Mouse (Mus musculus): ENCODE results near the gene Dnal1.
A peak's percentile ranks its signal among the peaks of the same experiment; 100 is the strongest.

Gene Dnal1

DNA sequence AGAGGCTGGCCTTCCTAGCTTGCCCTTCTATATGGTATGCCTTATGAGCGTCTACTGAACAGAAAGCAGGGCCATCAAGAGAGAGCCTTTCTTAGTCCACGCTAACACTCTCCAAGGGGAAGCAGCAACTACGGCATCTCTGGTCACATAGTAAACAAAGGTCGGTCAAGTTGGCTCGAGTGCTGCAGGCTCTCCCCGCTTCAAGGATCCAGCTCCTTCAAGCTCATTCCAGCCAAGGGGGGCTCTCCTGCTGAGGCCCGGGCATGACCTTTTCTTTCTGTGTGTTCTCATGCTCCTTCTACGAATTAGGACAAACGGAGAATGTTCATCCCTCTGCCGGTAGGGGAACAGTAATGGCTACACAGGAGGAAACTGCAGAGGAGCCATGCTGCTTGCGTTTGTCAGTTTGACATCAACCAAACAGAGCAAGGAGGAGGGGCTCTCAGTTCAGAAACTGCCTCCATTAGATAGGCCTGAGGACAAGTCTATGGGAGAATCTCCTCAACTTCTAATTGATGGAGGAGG is 49.5 kb downstream of the Dnal1 start:
- no peak for DNase-seq

DNA sequence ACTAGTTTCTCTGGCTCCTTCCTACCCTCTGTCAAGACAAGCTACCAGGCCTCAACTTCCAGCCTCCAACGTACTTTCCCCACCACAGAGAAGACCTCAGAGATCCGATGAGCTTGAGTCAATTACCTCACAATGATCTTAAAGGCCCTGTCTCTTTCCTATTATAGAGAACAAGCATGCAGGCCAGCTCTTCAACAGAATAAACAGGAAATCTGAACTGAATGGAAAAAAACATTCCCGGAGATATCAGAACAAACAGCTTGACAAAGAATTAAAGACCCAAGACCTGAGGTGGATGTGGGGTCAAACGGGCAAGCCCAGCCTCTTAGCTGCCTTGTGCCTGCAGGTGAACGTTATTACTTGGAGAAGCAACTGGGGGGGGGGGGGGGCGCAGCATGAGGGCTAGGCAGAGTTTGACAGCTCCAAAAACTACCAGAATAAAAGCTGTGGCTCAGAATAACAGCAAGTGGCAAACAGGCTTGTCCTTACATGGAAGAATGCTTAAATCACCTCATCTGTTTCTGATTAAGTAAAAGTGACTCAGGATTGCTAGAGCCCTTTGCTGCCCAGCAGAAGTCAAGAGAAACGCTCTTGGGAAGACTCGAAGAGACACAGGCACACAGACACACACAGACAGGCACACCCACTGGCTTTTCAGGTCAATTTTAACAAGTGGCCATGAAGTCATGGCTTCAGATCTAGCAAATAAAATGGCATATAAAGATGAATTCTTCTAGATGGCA is 51.6 kb downstream of the Dnal1 start:
- DNase-seq: no peak

DNA sequence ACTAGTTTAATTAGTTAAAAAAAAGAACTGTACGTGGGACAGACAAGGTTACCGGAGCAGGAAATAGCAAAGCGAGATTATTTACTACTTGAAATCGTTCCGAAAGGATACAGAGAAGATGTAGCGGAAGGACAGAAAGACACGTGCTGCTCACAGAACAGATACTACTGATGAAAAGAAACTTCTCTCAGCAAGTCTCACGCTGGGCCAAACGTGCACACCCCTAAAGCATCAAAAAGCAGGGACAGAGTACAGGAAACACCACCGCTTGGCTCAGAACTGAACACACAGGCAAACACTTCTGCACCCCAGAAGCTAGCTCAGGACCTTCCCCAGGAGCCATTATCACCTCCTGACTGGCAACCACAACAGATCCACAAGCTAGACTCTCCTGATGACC is 56.4 kb downstream of the Dnal1 start:
- DNase-seq: no peak

DNA sequence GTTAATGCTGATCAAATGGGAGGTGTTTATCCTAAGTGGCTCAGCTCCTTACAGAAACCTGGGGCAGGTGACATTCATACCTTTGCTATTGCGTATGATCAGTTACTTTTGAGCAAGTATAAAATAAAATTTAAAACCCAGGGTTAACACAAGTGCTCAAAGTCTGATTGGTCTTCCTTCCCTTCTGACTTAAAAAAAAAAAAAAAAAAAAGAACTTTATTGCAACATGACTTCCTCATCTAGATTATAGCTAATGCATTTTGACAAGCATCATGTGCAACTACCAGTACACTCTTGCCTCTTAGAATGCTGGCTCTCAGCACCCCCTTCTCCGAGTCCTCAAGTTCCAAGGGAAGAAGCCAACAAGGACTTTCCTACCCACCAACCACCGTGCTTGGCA is 58.0 kb downstream of the Dnal1 start:
- DNase-seq: no peak

DNA sequence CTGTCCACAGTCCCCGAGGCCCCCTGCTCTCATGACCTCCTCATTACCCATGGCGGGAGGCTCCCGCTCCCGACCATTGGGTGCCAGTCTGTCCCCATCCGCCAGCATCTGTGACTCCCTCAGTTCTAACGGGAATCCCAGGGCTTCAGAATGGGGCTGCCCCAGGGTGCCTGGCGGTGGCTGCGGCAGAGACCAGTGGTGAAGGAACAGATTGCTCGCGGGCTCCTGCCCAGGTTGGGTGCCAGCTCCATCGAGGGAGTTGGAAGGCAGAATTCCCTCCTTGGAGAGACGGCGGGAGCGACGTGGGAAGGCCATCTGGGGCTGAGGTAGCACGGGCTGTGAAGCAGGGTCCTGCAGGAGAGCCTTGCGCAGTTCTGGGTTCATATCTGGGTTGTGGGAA is 58.7 kb downstream of the Dnal1 start:
- DNase-seq: no peak

DNA sequence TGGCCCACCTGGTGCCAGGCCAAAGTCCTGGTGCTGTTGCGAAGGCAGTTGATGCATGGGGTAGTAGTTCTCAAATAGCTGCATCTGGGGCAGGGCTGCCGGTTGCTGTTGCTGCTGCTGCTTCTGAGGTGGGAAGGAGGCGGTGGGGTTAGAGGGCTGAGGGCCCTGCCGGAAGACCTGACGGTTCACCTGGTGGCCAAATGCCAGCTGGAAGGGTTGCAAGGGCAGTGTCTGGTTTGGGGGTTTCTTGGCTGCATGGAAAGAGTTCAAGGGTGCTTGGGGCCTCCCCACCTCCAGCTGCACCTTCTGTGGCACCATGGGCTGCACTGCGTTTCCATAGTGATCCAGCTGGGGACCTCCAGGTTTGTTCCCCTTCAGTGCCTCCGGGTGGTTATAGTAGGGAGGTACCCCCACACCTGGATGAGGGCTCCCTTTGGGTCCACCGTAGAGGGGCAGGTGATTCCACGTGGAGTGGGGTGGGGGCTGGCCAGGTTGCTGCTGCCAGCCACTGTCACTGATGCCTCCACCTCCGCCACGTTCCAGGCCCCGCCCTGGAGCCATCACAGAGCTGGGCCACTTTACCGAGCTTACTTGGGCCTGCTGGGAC is 59.2 kb downstream of the Dnal1 start:
- DNase-seq: no peak

DNA sequence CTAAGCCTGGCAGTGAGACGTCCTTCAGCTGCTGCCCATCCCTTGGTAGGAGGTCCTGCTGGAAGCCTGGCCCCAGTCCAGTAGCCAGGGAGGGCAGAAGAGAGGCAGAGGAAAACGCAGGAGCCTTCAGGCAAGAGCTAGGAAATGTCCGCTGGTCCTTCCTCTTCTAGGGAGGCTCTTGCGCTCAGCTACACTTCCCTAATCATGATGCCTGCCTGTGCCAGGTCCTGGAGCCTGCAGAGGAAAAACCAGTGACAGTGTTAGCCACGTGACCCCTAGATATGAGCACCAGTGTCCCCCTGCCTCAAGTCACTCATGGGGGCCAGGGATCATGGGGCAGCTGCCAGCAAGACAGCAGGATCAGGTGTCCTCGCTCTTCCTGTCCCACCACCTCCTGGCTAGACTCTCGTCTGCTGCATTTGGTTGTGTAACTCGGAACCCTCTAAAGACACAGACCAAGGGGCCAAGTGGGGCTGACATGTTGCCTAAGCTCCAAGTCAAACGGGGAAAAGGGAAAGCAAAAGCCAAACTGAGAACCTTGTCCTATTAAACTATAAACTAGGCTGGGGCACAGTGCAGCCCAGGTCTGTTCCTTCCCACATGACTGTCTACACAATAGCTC is 60.1 kb downstream of the Dnal1 start:
- peak in 1 of 2 experiments; percentile 67 for DNase-seq

DNA sequence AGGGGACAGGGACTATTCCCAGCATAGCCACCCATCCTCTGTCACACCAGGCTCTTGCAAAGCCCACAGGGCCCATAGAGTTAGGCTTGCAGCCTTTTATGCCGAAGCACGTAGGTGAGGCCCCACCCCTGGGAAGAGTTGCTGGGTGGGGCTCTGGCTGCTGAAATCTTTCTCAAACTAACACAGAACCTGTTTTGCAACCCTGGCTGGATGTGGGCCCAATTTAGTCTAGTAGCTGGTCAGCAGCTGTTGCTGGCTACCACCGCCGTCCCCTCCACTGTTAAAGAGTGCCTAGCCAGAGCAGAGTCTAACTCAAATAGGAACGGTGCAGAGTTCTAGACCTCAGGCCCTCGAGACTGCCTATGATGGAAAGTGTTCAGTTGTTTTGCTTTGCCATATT is 60.7 kb downstream of the Dnal1 start:
- DNase-seq: peak; percentile 73 to 78

DNA sequence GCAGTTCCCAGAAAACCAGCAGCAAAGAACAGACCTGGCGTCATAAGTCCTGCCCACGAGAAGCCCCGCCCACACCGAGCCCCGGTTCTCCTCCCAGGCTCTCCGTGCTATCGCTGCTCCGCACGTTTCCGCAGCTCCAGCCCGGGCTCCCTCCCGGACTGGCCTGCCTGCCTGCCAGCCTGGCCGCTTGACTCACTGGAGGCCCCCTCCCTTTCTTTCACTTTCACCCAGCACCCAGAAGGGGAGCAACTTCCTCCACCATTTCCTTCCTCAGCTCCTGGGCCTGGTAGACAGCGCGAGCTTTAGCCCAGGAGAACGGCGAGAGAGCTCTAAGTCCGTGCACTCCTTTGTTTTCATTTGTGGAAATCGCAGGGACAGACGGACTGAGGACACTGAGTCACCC is 61.5 kb downstream of the Dnal1 start:
- DNase-seq: peak; percentile 88 to 92

DNA sequence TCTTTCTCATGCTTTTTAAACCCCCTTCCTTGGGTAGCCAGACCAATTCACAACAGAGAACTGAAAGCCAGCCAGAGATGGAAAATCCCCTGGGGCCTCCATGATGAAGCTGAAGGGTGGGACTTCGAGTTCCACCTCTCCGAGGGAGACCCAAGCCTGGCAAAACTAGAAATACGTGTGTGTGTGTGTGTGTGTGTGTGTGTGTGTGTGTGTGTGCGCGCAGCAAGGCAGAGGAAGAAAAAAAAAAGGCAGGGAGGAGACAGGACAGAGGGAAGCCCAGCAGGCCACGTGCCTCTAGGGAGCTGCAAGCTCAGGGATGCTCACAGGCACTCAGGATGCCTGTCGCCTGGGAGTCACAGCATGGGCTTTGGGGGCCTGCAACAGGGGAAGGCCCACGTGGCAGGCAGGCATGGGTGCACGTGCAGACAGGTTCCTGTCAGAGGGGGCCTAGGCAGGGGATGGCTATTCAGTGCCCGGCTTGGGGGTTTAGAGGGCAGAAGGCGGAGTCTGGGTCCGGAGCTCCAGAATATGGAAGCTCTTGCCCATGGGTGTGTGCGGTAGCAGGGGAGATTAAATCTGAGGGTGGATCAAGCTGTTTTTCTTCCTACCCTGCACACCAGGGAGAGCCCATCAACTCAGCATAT is 62.1 kb downstream of the Dnal1 start:
- peak; percentile 57 to 63 for DNase-seq

DNA sequence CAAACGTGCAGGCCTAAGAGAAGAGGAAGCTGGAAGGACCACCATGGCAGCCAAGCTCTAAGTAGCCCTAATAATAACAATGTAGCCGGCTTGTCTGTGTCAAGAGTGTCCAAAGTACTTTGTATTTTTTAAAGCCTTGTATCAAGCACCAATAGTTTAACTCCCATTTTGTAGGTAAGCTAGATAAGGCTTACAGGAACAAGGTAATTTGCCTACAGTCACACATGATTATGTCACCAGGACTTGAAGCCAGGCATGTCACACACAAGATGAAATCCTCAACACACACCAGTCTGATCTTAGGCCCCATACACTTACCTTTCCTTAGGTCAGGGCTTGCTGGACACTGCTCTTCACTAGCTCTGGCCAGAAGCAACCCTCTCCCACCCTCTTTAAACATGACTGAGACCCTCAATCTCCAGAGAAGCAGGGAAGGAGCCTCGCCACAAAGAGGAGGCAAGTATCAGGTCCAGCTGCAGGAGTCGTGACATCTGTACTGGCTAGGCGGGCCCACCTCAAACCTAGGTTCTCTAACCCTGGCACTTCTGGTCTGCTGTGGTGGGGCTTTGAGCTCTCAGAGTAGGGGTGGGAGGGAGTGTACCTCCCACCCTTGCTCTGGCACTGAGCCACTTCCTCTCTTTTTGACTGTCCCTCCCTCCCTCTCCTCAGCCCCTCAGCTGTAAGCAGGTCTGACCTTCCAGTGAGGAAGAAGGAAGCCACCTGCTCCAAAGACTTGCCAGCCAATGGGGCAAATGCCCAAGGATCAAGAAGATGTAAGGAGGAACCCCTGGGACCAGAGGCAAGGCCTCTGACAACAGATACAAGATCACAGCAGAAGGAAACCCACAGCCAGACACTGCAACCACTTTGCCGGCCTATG is 63.0 kb downstream of the Dnal1 start:
- peak in 1 of 2 experiments; percentile 47 for DNase-seq

DNA sequence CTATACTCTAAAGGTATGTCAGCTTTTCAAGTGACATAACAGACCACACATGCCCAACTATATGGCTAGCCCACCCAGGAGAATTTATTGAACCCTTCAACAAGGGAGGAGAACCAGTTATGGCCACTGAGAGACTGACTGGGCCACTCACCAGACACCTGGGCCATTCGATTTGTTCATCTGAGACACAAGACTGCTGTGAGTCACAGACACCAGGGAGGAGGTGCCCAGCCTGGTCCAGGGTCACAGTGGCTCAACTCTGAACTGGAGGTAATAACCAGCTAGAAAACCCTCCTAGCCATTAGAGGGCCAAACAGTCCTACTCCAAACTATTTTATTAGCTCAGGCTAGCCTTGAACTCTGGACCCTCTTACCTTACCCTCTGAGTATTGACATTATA is 63.9 kb downstream of the Dnal1 start:
- DNase-seq: no peak

DNA sequence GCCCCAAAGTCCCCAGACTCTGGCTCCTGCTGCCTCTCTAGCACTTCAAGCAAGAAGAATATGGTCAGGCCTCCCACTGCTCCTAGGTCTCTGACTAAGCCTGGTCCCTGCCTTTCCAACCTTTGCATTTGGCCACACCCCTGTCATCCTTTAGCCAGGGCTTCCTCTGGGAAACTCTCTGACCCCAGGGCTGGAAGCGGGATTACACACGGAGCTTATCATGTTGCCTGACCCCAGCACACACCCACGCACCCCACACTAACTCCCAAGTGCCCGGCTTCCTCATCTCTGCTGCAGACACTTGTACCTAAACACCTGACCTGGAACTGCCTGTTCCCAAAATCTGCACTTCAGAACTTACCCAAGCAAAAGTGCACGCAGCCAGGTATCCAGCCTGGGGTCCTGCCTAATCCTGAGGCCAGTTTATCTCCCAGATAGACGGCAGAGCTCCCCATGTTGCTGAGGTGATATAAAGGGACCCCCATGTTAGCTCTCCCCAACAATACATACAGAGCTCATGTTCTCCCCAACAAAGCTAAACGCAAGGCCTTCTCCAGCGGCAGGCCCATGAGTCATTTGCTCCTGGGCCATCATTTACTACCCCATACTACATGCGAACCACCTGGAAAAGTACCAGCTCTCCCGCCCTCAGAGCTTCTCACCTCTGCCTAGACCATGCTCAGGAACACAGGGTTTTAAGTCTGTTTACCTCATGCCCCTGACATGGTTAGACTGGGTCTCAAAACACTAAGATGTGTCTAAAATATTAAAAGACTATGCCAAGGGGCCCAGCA is 64.7 kb downstream of the Dnal1 start:
- DNase-seq: no peak

DNA sequence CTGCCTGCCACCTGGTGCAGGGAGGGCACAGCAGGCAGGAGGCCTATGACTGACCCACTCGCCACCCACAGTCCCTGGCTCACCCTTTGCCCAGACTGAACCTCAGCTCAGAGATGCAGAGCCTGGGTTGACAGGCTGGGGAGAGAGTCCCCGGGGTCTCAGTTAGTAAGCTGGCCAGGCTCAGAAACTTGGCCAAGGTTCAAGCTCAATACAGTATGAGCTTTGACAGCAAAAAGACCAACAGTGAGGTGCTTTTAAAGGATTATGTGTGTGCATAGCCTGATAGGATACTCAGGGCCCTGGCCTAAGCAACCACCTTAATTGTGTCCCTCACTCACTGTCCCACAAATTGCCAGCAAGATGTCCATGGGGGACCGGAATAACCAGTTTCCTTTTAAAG is 65.9 kb downstream of the Dnal1 start:
- peak in 1 of 2 experiments; percentile 37 for DNase-seq

DNA sequence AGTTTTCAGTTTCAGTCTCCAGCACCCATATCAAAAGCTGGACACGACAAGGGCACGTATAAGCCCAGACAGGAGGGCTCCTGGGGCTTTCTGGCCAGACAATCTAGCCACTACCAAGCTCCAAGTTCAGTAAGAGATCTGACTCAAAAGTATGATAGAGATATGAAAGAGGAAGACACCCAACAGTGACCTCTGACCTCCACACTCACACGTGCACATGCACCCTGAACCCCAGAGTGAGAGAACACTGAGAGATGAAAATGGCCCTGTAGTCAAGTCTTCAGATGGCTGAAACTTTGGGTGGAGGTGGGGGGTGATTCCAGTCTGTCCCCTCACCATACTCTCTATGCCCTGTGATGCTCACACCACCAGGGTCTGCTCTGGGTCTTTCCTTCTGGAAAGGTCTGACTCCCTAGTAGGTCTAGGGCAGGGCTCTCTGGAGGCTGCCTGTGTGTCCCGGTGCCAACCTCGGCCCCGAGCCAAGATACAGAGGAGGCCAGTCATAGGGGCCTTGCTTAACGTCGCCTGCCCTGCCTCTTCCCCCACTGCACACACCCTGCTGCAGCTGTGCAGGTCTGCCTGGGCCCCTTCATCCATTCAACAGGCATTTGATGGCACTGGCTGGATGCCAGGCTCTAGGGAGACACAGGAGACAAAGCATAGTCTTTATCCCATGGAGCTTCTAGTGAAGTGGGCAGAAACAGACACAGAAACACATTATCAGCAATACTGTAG is 66.7 kb downstream of the Dnal1 start:
- peak; percentile 65 to 79 for DNase-seq

DNA sequence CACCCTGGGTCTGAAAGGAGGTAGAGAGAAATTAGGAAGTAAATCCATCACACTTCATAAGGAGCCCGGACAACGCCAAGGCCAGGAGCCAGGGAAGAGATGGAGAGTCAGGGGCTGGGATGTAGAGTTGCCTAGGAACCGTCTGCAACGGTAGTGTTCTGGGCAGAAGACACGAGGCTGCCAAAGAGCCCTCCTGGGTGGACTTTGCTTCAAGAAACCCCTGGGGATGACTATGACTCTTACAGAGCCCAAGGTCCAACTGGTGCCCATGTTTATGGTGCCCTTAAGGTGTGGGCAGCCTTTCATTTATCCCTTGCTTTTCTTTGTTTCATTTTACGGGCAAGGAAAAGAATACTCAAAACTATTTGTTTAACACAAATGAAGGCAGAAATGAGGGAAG is 67.8 kb downstream of the Dnal1 start:
- no peak for DNase-seq

DNA sequence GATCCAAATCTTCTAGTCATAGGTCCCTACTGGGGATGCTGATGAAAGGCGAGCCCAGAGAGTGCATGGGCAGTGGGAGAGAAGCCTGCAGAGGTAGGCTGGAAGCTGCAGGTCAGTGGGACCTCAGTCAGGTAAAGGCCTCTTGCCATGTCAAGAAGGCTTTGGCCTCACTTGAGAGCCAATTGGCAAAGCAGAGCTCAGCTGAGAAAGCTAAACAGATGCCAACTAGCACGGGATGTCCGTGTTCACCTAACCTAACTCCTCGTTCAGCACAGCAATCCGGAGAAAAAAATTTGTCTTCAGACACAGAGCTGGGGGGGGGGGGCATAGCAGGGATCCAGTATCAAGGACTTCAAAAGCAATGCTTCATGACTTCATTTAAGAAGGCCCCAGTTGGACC is 70.8 kb downstream of the Dnal1 start:
- DNase-seq: no peak

DNA sequence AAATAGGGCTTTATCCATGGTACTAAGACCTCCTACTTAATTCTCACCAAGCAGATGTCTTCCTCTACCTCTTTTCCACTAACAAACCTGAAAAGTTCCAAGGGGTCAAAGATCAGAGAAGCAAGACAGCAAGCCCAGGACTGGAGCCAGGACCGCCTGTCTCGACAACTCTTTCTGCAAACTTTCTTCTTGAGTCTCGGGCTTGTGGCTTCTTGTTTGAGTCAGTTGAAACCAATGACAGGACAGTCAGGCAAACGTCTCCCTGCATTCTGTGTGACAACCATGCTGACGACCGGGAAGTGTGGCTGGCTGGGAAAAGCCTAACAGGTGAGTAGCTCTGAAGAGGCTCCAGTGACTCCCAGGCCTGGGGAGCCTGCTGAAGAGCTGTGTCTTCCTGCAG is 71.4 kb downstream of the Dnal1 start:
- no peak for DNase-seq

DNA sequence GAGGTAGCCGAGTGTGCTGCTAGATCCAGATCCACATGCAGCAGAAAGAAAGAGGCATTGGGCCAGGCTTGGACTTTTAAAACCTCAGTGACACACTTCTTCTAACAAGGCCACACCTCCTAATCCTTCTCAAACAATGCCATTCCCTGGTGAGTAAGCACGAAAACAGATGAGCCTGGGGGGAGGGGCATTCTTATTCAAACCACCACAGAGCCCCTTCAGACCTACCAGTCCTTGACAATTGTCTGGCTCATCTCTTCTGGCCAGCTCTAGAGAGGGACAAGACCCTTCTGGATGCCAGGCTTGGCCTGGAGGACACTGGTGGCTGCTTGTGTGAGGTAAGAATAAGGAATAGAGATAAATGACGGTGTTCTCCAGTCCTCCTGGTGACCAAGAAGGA is 72.4 kb downstream of the Dnal1 start:
- DNase-seq: no peak

DNA sequence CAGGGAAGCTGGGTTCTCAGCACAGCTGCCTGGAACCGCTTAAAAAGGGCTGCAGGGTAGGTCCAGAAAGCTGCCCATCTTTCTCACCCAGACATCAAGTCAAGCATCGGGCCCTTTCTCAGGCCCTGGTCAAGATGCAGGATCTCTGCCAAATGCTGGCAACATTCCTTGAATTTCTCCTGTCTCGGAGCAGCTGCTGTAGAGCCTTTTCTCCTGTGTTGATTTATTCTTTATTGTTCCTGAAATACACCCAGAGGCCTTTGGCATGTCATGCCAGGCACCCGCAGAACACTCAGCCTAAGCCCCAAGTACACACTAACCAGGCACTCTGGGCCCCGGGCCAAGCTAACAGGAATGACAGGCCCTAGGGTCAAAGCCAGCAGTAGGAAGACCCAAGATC is 72.8 kb downstream of the Dnal1 start:
- DNase-seq: peak; percentile 52 to 68

All from kidney, postnatal 4 days (tissue).